Mouse (Mus musculus): ENCODE results near the gene Hist2h2aa1. TPM values are rescaled to one million over a fixed set of nuclear protein-coding genes. Genes with fewer than 3 reads are reported as not detected.

Gene Hist2h2aa1
- polyA plus RNA-seq, 1 experiment from 2014 or later: 9.9 TPM

- peaks cover 11% of the 10 kb centered on the region for H3K4me1 ChIP-seq (ENCODE audit: control insufficient read depth, insufficient read depth, low read depth, low read length)
- no peaks in the 10 kb centered on the region for H3K36me3 ChIP-seq (ENCODE audit: control insufficient read depth, insufficient read depth, low read length)
- peak overlapping the region; percentile 27 for H3K4me3 ChIP-seq (ENCODE audit: low read length)
- 7% methylated on average over 11 of the region's 11 CpGs for WGBS
- no peaks in the 10 kb centered on the region for H3K27me3 ChIP-seq (replicated peaks; ENCODE audit: control insufficient read depth, insufficient read depth, low read length)
- peak overlapping the region; percentile 49 for H3K4me2 ChIP-seq (ENCODE audit: low read length)
- 0 out of 2 replicates have a peak overlapping the region, but pooled peaks have one; percentile 27 for H3K9ac ChIP-seq (ENCODE audit: low read depth, low read length)
- no peaks in the 10 kb centered on the region for H3K9me3 ChIP-seq (ENCODE audit: control insufficient read depth, low read length)
- no peak overlapping the region for H3K27ac ChIP-seq (ENCODE audit: low read depth, low read length)
- no peak for ATAC-seq
Measured at GRCm38 (mm10) chr3:96247356-96248140, 2.3 kb downstream of the Hist2h2aa1 start.

GRCm38 (mm10) chr3:96248141-96249033 is 3.1 kb downstream of the Hist2h2aa1 start:
- WGBS: 55% methylated on average over 6 of the region's 6 CpGs
- Histone ChIP-seq H3K36me3 (ENCODE audit: control insufficient read depth, insufficient read depth, low read length) (no peaks in the 10 kb centered on the region), H3K4me1 (ENCODE audit: control insufficient read depth, insufficient read depth, low read depth, low read length) (peaks cover 11% of the 10 kb centered on the region), H3K27me3 (replicated peaks; ENCODE audit: control insufficient read depth, insufficient read depth, low read length) (no peaks in the 10 kb centered on the region), H3K9ac (ENCODE audit: low read depth, low read length) (no peak overlapping the region), H3K27ac (ENCODE audit: low read depth, low read length) (no peak overlapping the region), H3K9me3 (ENCODE audit: control insufficient read depth, low read length) (no peaks in the 10 kb centered on the region), H3K4me3 (ENCODE audit: low read length) (no peak overlapping the region; the same call in 1 of the 2 replicates), H3K4me2 (ENCODE audit: low read length) (peak overlapping the region; percentile 49)
- no peak for ATAC-seq

GRCm38 (mm10) chr3:96249034-96249345 is 3.7 kb downstream of the Hist2h2aa1 start:
- Histone ChIP-seq H3K36me3 (ENCODE audit: control insufficient read depth, insufficient read depth, low read length) (no peaks in the 10 kb centered on the region), H3K4me2 (ENCODE audit: low read length) (no peak overlapping the region), H3K4me3 (ENCODE audit: low read length) (no peak overlapping the region), H3K27ac (ENCODE audit: low read depth, low read length) (no peak overlapping the region), H3K4me1 (ENCODE audit: control insufficient read depth, insufficient read depth, low read depth, low read length) (peaks cover 11% of the 10 kb centered on the region), H3K9ac (ENCODE audit: low read depth, low read length) (no peak overlapping the region), H3K27me3 (replicated peaks; ENCODE audit: control insufficient read depth, insufficient read depth, low read length) (no peaks in the 10 kb centered on the region), H3K9me3 (ENCODE audit: control insufficient read depth, low read length) (no peaks in the 10 kb centered on the region)
- WGBS: 66% methylated on average over 4 of the region's 4 CpGs
- ATAC-seq: no peak

GRCm38 (mm10) chr3:96250890-96251289 is 5.6 kb downstream of the Hist2h2aa1 start:
- no peak for ATAC-seq
- Histone ChIP-seq H3K9ac (ENCODE audit: low read depth, low read length) (no peak overlapping the region), H3K4me2 (ENCODE audit: low read length) (no peak overlapping the region), H3K4me3 (ENCODE audit: low read length) (no peak overlapping the region), H3K9me3 (ENCODE audit: control insufficient read depth, low read length) (no peaks in the 10 kb centered on the region), H3K27me3 (replicated peaks; ENCODE audit: control insufficient read depth, insufficient read depth, low read length) (no peaks in the 10 kb centered on the region), H3K27ac (ENCODE audit: low read depth, low read length) (no peak overlapping the region), H3K36me3 (ENCODE audit: control insufficient read depth, insufficient read depth, low read length) (no peaks in the 10 kb centered on the region), H3K4me1 (ENCODE audit: control insufficient read depth, insufficient read depth, low read depth, low read length) (peaks cover 4% of the 10 kb centered on the region)
- 83% methylated on average over 3 of the region's 3 CpGs for WGBS

GRCm38 (mm10) chr3:96251787-96252186 is 6.5 kb downstream of the Hist2h2aa1 start:
- H3K4me2 ChIP-seq (ENCODE audit: low read length): no peak overlapping the region
- no peaks in the 10 kb centered on the region for H3K27me3 ChIP-seq (replicated peaks; ENCODE audit: control insufficient read depth, insufficient read depth, low read length)
- no peaks in the 10 kb centered on the region for H3K9me3 ChIP-seq (ENCODE audit: control insufficient read depth, low read length)
- H3K27ac ChIP-seq (ENCODE audit: low read depth, low read length): no peak overlapping the region
- no peaks in the 10 kb centered on the region for H3K36me3 ChIP-seq (ENCODE audit: control insufficient read depth, insufficient read depth, low read length)
- no peak overlapping the region for H3K4me3 ChIP-seq (ENCODE audit: low read length)
- ATAC-seq: no peak
- no peak overlapping the region for H3K9ac ChIP-seq (ENCODE audit: low read depth, low read length)
- 94% methylated on average over 3 of the region's 3 CpGs for WGBS
- peaks cover 4% of the 10 kb centered on the region for H3K4me1 ChIP-seq (ENCODE audit: control insufficient read depth, insufficient read depth, low read depth, low read length)

GRCm38 (mm10) chr3:96254683-96255355 is 9.5 kb downstream of the Hist2h2aa1 start:
- Histone ChIP-seq H3K36me3 (ENCODE audit: control insufficient read depth, insufficient read depth, low read length) (no peaks in the 10 kb centered on the region), H3K27me3 (replicated peaks; ENCODE audit: control insufficient read depth, insufficient read depth, low read length) (no peaks in the 10 kb centered on the region), H3K4me1 (ENCODE audit: control insufficient read depth, insufficient read depth, low read depth, low read length) (no peaks in the 10 kb centered on the region), H3K27ac (ENCODE audit: low read depth, low read length) (no peak overlapping the region), H3K9me3 (ENCODE audit: control insufficient read depth, low read length) (no peaks in the 10 kb centered on the region), H3K4me3 (ENCODE audit: low read length) (no peak overlapping the region), H3K4me2 (ENCODE audit: low read length) (no peak overlapping the region), H3K9ac (ENCODE audit: low read depth, low read length) (no peak overlapping the region)
- WGBS: 65% methylated on average over 10 of the region's 10 CpGs
- peak; percentile 63 for ATAC-seq

- Histone ChIP-seq H3K4me2 (ENCODE audit: low read length) (no peak overlapping the region), H3K9ac (ENCODE audit: low read depth, low read length) (no peak overlapping the region), H3K27me3 (replicated peaks; ENCODE audit: control insufficient read depth, insufficient read depth, low read length) (no peaks in the 10 kb centered on the region), H3K4me1 (ENCODE audit: control insufficient read depth, insufficient read depth, low read depth, low read length) (no peaks in the 10 kb centered on the region), H3K27ac (ENCODE audit: low read depth, low read length) (no peak overlapping the region), H3K4me3 (ENCODE audit: low read length) (no peak overlapping the region), H3K9me3 (ENCODE audit: control insufficient read depth, low read length) (no peaks in the 10 kb centered on the region), H3K36me3 (ENCODE audit: control insufficient read depth, insufficient read depth, low read length) (no peaks in the 10 kb centered on the region)
- 85% methylated on average over 5 of the region's 5 CpGs for WGBS
- no peak for ATAC-seq
Measured at GRCm38 (mm10) chr3:96255926-96256593, 10.8 kb downstream of the Hist2h2aa1 start.

- H3K27ac ChIP-seq (ENCODE audit: low read depth, low read length): no peak overlapping the region
- peaks cover 7% of the 10 kb centered on the region for H3K4me1 ChIP-seq (ENCODE audit: control insufficient read depth, insufficient read depth, low read depth, low read length)
- no peak for ATAC-seq
- no peak overlapping the region for H3K4me2 ChIP-seq (ENCODE audit: low read length)
- H3K9me3 ChIP-seq (ENCODE audit: control insufficient read depth, low read length): no peaks in the 10 kb centered on the region
- WGBS: 84% methylated on average over 3 of the region's 3 CpGs
- H3K27me3 ChIP-seq (replicated peaks; ENCODE audit: control insufficient read depth, insufficient read depth, low read length): no peaks in the 10 kb centered on the region
- no peaks in the 10 kb centered on the region for H3K36me3 ChIP-seq (ENCODE audit: control insufficient read depth, insufficient read depth, low read length)
- no peak overlapping the region for H3K4me3 ChIP-seq (ENCODE audit: low read length)
- H3K9ac ChIP-seq (ENCODE audit: low read depth, low read length): no peak overlapping the region
Measured at GRCm38 (mm10) chr3:96257190-96257589, 11.9 kb downstream of the Hist2h2aa1 start.
